Mouse (Mus musculus): ENCODE results near the gene Neu2.

- no peak for TF ChIP-seq POLR2A (IDR thresholded peaks at IDR 0.05; ENCODE audit: borderline replicate concordance, control insufficient read depth, low read depth, low read length)
- no peak for TF ChIP-seq CTCF (IDR thresholded peaks at IDR 0.05; ENCODE audit: control insufficient read depth, insufficient read depth, low read length)
Measured at GRCm38 (mm10) chr1:87553586-87553985, 43.9 kb downstream of the Neu2 start.
